Mouse (Mus musculus): Measurements from ENCODE around the gene Fras1. TPM values are rescaled to one million over a fixed set of nuclear protein-coding genes. Genes with fewer than 3 reads are reported as not detected.

Gene Fras1
- polyA plus RNA-seq, 1 experiment from 2014 or later: 13.9 TPM

DNA sequence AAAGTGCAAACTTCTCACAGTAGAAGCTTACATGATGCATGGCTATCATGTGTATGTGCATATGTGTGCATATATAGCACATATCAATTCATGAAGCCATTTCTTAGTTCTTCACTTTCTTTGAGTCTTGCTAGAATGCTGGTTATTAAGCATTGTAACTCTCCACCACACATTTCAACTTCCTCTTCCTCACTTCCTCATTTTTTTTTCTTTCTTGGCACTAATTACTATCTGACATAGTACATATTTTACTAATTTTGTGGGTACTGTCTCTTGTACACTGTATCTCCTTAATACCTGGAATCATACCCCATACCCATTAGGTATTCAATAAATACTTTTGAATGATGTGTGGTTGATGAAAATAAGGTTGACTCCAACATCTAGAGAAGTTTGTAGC is 158.2 kb downstream of the Fras1 start:
- no peaks in the 10 kb centered on the region for H3K36me3 ChIP-seq (ENCODE audit: control insufficient read depth, insufficient read depth, low read length)
- H3K27ac ChIP-seq (ENCODE audit: low read length): no peak overlapping the region
- no peaks in the 10 kb centered on the region for H3K9me3 ChIP-seq (ENCODE audit: control insufficient read depth, low read length)
- no peak overlapping the region for H3K9ac ChIP-seq (ENCODE audit: low read depth, low read length)
- no peak for ATAC-seq
- H3K4me2 ChIP-seq (ENCODE audit: low read depth, low read length): no peak overlapping the region
- no peaks in the 10 kb centered on the region for H3K27me3 ChIP-seq (replicated peaks; ENCODE audit: control insufficient read depth, insufficient read depth, low read length)
- H3K4me1 ChIP-seq (ENCODE audit: control insufficient read depth, insufficient read depth, low read length): no peaks in the 10 kb centered on the region
- H3K4me3 ChIP-seq (ENCODE audit: low read length): no peak overlapping the region

DNA sequence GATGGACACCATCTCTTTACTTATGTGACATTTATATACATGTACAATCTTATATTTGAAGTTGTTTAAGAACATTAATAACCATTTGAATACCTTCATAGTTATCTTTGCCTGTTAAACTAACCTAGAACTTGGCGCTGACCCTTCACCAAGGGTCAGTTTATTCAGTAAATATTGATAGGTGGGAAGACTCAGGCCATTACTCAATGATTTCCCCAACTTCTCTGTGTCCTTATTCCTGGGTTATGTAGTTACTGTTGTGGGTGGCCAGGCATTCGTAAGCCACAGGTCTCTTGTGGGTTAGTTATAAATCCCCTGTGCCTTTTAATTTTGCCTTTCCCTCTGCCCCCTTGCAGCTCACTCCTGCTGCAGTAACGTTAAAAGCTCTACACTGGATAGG is 162.8 kb downstream of the Fras1 start:
- H3K9me3 ChIP-seq (ENCODE audit: control insufficient read depth, low read length): no peaks in the 10 kb centered on the region
- 71% methylated on average over 3 of the region's 3 CpGs for WGBS
- no peak overlapping the region for H3K27ac ChIP-seq (ENCODE audit: low read length)
- H3K27me3 ChIP-seq (replicated peaks; ENCODE audit: control insufficient read depth, insufficient read depth, low read length): no peaks in the 10 kb centered on the region
- H3K4me1 ChIP-seq (ENCODE audit: control insufficient read depth, insufficient read depth, low read length): no peaks in the 10 kb centered on the region
- H3K36me3 ChIP-seq (ENCODE audit: control insufficient read depth, insufficient read depth, low read length): no peaks in the 10 kb centered on the region
- ATAC-seq: no peak
- H3K9ac ChIP-seq (ENCODE audit: low read depth, low read length): no peak overlapping the region
- H3K4me2 ChIP-seq (ENCODE audit: low read depth, low read length): no peak overlapping the region
- no peak overlapping the region for H3K4me3 ChIP-seq (ENCODE audit: low read length)

- Histone ChIP-seq H3K9ac (ENCODE audit: low read depth, low read length) (no peak overlapping the region), H3K27ac (ENCODE audit: low read length) (no peak overlapping the region), H3K4me3 (ENCODE audit: low read length) (no peak overlapping the region), H3K36me3 (ENCODE audit: control insufficient read depth, insufficient read depth, low read length) (no peaks in the 10 kb centered on the region), H3K9me3 (ENCODE audit: control insufficient read depth, low read length) (no peaks in the 10 kb centered on the region), H3K4me1 (ENCODE audit: control insufficient read depth, insufficient read depth, low read length) (no peaks in the 10 kb centered on the region), H3K4me2 (ENCODE audit: low read depth, low read length) (no peak overlapping the region), H3K27me3 (replicated peaks; ENCODE audit: control insufficient read depth, insufficient read depth, low read length) (no peaks in the 10 kb centered on the region)
- 89% methylated on average over 7 of the region's 7 CpGs for WGBS
- ATAC-seq: no peak
These were observed 163.2 kb downstream of the Fras1 start for GRCm38 (mm10) chr5:96536937-96537336.

DNA sequence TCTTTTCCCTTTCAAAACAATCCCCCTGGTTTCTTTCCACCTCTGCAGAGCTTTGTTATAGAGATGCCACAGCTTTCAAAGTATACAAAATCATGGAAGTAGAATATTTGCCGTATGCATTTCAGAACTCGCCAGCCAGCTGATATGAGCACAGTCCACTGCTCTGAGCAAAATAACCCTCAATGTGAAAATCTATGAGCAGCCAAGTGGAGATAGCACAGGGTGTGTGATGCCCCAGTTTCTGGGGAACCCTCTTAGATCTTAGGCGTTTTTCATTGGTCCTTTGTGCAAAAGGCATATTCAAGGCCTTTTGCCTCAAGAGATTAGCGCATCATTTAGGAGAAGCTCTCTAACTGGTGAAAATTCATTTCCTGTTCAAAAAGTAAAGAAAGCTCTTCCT is 170.4 kb downstream of the Fras1 start:
- 91% methylated on average over 4 of the region's 4 CpGs for WGBS
- no peak for ATAC-seq
- no peaks in the 10 kb centered on the region for H3K4me1 ChIP-seq (ENCODE audit: control insufficient read depth, insufficient read depth, low read length)

DNA sequence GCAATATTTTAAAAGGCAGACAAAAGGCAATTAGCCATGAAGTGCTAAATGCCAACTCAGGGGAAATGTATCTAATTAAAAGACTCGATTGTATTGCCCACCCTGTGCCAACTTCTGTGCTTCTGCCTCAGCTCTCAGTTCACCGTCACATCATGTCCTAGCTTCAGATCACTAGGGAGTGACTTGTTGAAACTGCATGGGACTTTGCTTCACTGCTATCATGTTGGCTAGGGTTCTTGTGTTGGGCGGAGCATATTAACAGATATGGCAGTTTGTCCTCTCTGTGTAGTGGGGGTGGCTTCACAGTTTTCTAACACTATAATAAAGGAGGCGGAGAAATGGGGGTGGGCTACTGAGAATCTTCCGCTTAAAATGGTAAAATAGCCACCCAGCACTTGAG is 172.2 kb downstream of the Fras1 start:
- 89% methylated on average over 5 of the region's 5 CpGs for WGBS

More for the DNA sequence above, 170.4 kb downstream of the Fras1 start:
- no peak overlapping the region for H3K27ac ChIP-seq (ENCODE audit: low read length)
- no peak overlapping the region for H3K4me2 ChIP-seq (ENCODE audit: low read depth, low read length)
- no peak overlapping the region for H3K4me3 ChIP-seq (ENCODE audit: low read length)
- 0 out of 2 replicates have a peak, but pooled peaks cover 2% of the 10 kb centered on the region for H3K9me3 ChIP-seq (ENCODE audit: control insufficient read depth, low read length)
- H3K9ac ChIP-seq (ENCODE audit: low read depth, low read length): no peak overlapping the region
- no peaks in the 10 kb centered on the region for H3K27me3 ChIP-seq (replicated peaks; ENCODE audit: control insufficient read depth, insufficient read depth, low read length)
- no peaks in the 10 kb centered on the region for H3K36me3 ChIP-seq (ENCODE audit: control insufficient read depth, insufficient read depth, low read length)

GRCm38 (mm10) chr5:96554940-96555679 is 181.4 kb downstream of the Fras1 start:
- H3K27me3 ChIP-seq (replicated peaks; ENCODE audit: control insufficient read depth, insufficient read depth, low read length): no peaks in the 10 kb centered on the region
- no peak overlapping the region for H3K4me3 ChIP-seq (ENCODE audit: low read length)
- no peak for ATAC-seq
- no peaks in the 10 kb centered on the region for H3K36me3 ChIP-seq (ENCODE audit: control insufficient read depth, insufficient read depth, low read length)
- H3K4me1 ChIP-seq (ENCODE audit: control insufficient read depth, insufficient read depth, low read length): no peaks in the 10 kb centered on the region
- H3K9me3 ChIP-seq (ENCODE audit: control insufficient read depth, low read length): no peaks in the 10 kb centered on the region
- no peak overlapping the region for H3K27ac ChIP-seq (ENCODE audit: low read length)
- H3K4me2 ChIP-seq (ENCODE audit: low read depth, low read length): no peak overlapping the region
- 86% methylated on average over 12 of the region's 12 CpGs for WGBS
- H3K9ac ChIP-seq (ENCODE audit: low read depth, low read length): no peak overlapping the region

More for the DNA sequence above, 172.2 kb downstream of the Fras1 start:
- no peaks in the 10 kb centered on the region for H3K36me3 ChIP-seq (ENCODE audit: control insufficient read depth, insufficient read depth, low read length)
- ATAC-seq: no peak
- no peaks in the 10 kb centered on the region for H3K27me3 ChIP-seq (replicated peaks; ENCODE audit: control insufficient read depth, insufficient read depth, low read length)
- no peak overlapping the region for H3K9ac ChIP-seq (ENCODE audit: low read depth, low read length)
- no peak overlapping the region for H3K4me2 ChIP-seq (ENCODE audit: low read depth, low read length)
- no peaks in the 10 kb centered on the region for H3K4me1 ChIP-seq (ENCODE audit: control insufficient read depth, insufficient read depth, low read length)
- no peak overlapping the region for H3K27ac ChIP-seq (ENCODE audit: low read length)
- 0 out of 2 replicates have a peak, but pooled peaks cover 2% of the 10 kb centered on the region for H3K9me3 ChIP-seq (ENCODE audit: control insufficient read depth, low read length)
- H3K4me3 ChIP-seq (ENCODE audit: low read length): no peak overlapping the region

- Histone ChIP-seq H3K36me3 (ENCODE audit: control insufficient read depth, insufficient read depth, low read length) (no peaks in the 10 kb centered on the region), H3K4me1 (ENCODE audit: control insufficient read depth, insufficient read depth, low read length) (no peaks in the 10 kb centered on the region), H3K4me2 (ENCODE audit: low read depth, low read length) (no peak overlapping the region), H3K9me3 (ENCODE audit: control insufficient read depth, low read length) (no peaks in the 10 kb centered on the region), H3K27ac (ENCODE audit: low read length) (no peak overlapping the region), H3K9ac (ENCODE audit: low read depth, low read length) (no peak overlapping the region), H3K27me3 (replicated peaks; ENCODE audit: control insufficient read depth, insufficient read depth, low read length) (no peaks in the 10 kb centered on the region), H3K4me3 (ENCODE audit: low read length) (no peak overlapping the region)
- no peak for ATAC-seq
- WGBS: 56% methylated on average over 8 of the region's 8 CpGs
These were observed 184.5 kb downstream of the Fras1 start for GRCm38 (mm10) chr5:96558049-96558804.

DNA sequence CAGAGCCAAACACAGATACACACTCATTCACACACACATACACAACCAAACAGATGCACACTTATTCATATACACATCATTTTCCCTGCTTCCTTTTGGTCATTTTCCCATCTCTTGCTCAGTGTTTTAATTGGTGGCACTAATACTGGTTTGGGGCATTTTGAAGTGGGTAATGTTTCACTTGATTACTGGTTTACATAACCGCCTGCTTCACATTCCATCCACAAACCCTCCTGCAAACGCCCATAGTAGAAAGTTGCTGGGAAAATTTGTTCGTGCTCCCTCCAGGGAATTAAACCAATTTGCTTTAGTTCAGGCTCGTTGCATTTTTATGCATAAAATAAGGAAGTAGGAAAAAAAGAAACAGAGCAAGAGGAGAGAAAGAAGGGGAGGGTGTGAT is 200.8 kb downstream of the Fras1 start:
- no peak overlapping the region for H3K9ac ChIP-seq (ENCODE audit: low read depth, low read length)
- H3K4me3 ChIP-seq (ENCODE audit: low read length): no peak overlapping the region
- no peaks in the 10 kb centered on the region for H3K4me1 ChIP-seq (ENCODE audit: control insufficient read depth, insufficient read depth, low read length)
- no peaks in the 10 kb centered on the region for H3K9me3 ChIP-seq (ENCODE audit: control insufficient read depth, low read length)
- 52% methylated on average over 4 of the region's 4 CpGs for WGBS
- no peaks in the 10 kb centered on the region; the same call in 1 of the 2 replicates for H3K36me3 ChIP-seq (ENCODE audit: control insufficient read depth, insufficient read depth, low read length)
- no peak for ATAC-seq
- H3K4me2 ChIP-seq (ENCODE audit: low read depth, low read length): no peak overlapping the region
- H3K27ac ChIP-seq (ENCODE audit: low read length): no peak overlapping the region
- H3K27me3 ChIP-seq (replicated peaks; ENCODE audit: control insufficient read depth, insufficient read depth, low read length): no peaks in the 10 kb centered on the region

DNA sequence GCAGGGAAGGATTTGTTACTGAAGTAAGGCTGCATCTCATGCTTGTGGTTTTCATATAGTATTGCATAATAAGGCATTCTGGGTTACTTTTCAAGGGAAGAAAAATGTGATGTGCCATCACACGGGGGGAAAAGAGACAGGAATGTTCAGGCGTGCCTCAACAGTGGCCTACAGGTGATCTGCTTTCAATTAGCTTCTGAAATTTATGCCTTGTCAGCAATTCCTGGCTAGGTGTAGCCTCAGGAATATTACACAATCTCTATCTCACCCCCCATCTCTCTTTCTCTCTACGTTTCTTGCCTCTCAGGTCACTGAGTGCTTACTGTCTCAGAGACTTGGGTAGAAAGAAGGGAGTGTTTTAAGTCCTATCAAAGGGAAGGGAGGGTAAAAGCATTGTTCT is 204.9 kb downstream of the Fras1 start:
- Histone ChIP-seq H3K4me1 (ENCODE audit: control insufficient read depth, insufficient read depth, low read length) (no peaks in the 10 kb centered on the region), H3K27me3 (replicated peaks; ENCODE audit: control insufficient read depth, insufficient read depth, low read length) (no peaks in the 10 kb centered on the region), H3K9me3 (ENCODE audit: control insufficient read depth, low read length) (no peaks in the 10 kb centered on the region), H3K9ac (ENCODE audit: low read depth, low read length) (no peak overlapping the region), H3K36me3 (ENCODE audit: control insufficient read depth, insufficient read depth, low read length) (no peaks in the 10 kb centered on the region; the same call in 1 of the 2 replicates), H3K4me3 (ENCODE audit: low read length) (no peak overlapping the region), H3K27ac (ENCODE audit: low read length) (no peak overlapping the region), H3K4me2 (ENCODE audit: low read depth, low read length) (no peak overlapping the region)
- 73% methylated on average over 3 of the region's 3 CpGs for WGBS
- no peak for ATAC-seq

Measured in intestine, embryonic 16.5 days (tissue).